Mouse (Mus musculus) urinary bladder, adult 2 months (tissue): ENCODE measurements around the gene Krt39. TPM values are rescaled to one million over a fixed set of nuclear protein-coding genes. Genes with fewer than 3 reads are reported as not detected.

Experiments
- DNase-seq: peaks from one replicate; pipeline ENCODE4 v3.0.0; 2022; ENCODE audit warnings: low spot score
- polyA plus RNA-seq: library from polyadenylated mRNA; depleted of rRNA; stranded (reverse); fragments of >200 nt; gene quantifications from 2 replicates; pipeline ENCODE4 v1.2.3, GENCODE M21; 2012; rRNA removed

Krt39 gene
- polyA plus RNA-seq: not detected in 2 replicates

DNA sequence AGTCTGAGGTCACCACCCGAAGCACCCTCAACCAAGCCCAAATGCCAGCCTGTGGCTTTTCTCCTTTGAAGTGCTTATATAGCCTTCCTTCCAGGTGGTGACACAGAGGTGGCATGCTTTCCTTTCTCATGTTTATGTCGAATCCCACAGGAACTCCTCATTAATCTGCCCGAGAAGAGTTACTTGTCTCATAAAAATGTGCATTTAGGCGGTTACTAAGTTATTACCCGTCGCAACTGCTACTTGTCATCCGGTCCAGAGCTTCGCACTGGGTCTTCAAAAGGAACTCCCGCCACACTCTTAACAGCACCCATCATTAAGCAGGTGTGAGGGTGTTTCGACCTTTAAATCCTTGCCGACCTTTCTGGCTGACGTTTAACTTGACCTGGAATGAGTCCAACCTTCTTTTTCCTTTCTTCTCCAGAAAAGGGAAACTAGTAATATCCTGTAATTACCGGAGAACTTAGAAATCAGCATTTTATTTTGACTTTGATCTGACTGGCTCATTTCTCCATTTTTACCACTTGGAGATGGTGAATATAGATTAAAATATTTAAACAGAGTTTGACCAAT, at the start of gene Krt39:
Gene Krt39 (minus strand): TSS at position 51 of the 573 bp plus-strand sequence.
- DNase-seq: no peak

DNA sequence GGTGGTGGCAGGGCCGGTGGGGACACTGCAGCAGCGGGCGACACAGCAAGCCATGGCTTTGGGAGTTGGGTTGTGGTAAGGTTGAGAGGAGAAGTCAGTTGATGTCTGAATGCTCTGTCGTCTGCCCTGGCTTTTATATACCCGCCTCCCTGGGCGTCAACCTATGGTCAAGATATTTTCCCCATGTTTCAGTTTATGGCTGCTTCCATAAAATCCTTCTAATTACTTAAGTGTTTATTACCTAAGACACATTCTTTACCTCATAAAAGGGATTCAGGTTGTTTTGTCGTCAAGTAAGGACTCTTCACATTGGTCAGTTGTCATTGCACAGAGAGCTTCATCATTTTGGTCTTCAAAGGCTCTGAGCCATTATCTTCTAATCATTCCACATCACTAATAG, 45.4 kb upstream of the Krt39 start, which contains the start of gene Krtap3-1:
Gene Krtap3-1 (minus strand): TSS at position 101 of the 400 bp plus-strand sequence.
- DNase-seq: no peak

DNA sequence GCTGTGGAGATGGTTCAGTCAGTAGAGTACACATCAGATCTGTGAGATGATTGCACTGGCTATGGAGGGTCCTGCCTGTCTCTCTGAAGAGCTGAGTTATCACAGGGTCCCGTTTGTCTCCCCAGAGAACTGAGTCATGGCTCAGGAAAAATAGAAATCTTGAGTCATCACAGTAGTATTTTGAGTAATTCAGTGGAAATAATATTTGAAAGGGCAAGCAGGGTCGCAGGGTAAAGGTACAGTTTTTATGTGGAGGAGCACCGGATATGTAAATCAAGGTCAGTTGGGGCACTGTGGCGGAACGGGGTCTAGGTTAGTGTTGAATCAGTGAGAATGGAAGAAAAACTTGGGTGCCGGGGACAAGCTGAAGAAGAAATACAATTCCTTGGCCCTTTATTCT, 41.4 kb upstream of the Krt39 start:
- DNase-seq: no peak

DNA sequence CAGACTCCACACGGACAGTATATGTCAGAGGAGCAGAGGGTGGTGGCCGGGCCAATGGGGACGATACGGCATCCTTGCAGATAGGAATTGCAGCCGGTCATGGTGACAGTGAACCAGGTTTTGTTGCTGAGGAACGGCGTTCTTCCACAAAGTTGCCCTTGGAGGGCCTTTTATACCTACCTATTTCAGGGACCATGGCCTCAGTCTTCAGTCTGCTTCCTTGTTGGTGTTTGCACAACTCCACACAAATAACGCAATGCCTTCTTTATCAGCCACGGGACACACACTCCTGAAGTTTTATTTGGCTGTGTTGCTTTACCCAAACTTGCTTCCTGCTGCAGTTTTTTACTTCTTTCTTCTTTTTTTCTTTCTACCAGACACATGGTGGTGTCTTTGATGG, 38.2 kb upstream of the Krt39 start, which contains the start of gene Gm11939:
Gene Gm11939 (minus strand): TSS at position 101 of the 400 bp plus-strand sequence.
- DNase-seq: no peak

DNA sequence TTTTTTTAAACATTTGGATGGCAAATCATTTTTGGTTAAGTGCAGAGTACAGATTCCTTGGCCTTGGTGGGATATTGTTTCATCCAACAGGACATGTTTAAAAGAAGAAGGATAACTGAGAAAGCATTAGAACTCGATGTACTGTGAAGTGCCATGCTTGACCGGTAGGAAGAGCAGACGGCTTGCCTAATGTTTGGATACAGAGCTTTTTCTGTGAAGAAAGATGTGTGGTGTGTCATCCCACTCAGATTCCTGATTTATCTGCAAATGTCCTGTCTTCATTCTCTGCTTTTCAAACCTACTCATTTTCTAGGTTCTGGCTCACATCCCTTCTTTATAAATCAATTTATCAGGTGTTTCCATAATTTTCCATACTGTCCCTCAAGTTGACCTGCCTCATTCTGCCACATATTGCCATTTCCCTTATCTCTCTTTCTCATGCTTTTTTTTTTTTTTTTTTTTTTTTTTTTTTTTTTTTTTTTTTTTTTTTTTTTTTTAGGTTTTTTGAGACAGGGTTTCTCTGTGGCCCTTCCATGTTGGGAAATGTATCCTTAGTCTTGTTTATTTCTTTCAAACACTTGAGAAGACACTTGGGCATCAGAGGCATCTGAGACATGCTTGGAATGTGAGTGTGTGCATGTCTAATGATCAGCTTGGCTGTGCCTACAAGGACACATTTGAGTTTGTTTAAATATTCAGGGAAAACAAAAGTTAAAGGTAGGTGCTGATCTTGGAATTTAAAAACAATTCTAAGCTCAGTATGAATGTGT, 37.0 kb upstream of the Krt39 start:
- DNase-seq: no peak

DNA sequence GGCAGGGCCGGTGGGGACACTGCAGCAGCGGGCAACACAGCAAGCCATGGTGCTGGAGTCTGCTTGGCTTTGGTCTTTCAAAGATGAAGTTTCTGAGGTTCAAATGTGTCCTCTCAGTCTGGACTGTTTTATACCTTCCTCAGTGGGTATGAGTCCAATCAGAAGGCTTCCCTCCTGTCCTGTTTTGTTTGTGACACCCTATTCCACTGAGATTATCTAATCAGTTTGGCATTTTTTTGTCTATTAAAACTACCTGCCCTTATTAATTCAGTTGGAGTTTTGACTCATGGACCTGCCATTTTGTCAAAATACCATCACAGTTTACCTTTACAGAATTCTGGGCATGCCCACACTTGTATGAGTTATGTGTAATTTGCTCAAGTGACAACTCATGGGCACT, 35.6 kb upstream of the Krt39 start, which contains the start of gene Krtap3-2:
Gene Krtap3-2 (minus strand): TSS at position 101 of the 400 bp plus-strand sequence.
- DNase-seq: no peak

DNA sequence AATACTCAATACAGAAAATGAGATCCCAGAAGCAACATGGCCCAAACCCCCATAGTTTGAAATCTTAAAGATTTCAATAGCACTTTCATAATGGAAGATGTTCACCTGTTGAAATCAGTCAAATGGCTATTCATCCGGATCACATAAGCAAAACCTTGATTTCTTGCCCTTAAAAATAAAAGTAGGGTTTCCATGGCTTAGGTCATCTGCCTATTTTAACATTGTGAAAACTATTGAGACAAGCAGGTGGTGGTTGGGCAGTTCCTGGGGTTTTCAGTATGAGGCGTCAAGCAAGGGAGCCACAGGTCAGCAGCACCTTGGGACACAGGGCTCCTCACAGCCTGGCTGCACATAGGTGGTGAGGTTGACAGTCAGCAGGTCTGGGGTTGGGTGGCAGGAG, 35.1 kb upstream of the Krt39 start:
- no peak for DNase-seq

DNA sequence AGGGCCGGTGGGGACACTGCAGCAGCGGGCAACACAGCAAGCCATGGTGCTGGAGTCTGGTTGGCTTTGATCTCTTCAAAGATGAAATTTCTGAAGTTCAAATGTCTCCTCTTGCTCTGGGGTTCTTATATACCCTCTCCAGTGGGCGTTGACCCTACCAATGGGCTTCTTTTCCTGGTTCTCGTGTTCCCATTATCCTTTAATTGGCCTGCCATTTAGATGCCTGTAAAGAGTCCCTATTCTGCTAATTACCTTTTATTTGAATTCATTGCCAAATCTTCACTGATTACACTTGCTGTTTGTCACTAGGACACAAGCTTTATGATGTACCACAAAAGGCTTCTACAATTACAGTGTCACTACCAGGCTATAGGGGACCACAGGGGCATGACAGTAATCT, 29.6 kb upstream of the Krt39 start, which contains the start of gene Krtap3-3:
Gene Krtap3-3 (minus strand): TSS at position 101 of the 400 bp plus-strand sequence.
- DNase-seq: no peak

DNA sequence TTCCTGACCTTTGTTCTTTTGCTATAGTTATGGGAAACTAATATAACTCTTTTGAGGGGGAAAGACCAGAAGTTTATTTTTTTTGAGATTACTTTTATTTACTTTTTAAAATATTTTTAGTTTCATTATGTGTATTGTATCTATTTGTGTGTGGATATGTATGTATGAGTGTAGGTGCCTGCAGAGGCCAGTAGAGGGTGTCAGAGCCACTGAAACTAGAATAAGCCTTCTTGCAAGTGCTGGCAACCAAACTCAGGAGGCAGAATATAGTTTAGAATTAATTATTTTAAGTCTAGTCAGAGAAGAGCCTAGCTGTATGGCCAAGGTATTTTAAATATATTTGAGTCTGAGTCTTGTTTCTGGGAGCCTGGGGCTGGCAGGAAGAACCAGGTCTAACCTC, 26.8 kb upstream of the Krt39 start:
- no peak for DNase-seq

DNA sequence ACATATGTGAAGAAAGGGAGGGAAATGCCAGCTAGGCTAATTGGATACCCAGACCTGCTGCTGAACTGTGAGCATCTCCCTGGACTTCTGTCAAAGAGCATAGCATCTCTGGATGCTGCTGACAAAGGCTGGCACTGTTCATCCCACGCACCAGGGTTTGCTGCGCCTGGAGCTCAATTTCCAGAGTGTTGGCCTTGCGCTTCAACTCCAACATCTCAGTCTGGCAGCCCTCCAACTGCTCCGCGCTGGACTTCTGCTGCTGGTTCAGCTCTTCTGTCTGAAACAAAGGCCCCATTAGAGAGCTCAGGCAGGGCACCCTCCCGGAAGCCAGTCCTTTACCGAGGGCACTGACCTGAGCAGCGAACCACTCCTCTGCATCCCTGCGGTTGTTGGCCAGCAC, 18.6 kb upstream of the Krt39 start:
- no peak for DNase-seq

DNA sequence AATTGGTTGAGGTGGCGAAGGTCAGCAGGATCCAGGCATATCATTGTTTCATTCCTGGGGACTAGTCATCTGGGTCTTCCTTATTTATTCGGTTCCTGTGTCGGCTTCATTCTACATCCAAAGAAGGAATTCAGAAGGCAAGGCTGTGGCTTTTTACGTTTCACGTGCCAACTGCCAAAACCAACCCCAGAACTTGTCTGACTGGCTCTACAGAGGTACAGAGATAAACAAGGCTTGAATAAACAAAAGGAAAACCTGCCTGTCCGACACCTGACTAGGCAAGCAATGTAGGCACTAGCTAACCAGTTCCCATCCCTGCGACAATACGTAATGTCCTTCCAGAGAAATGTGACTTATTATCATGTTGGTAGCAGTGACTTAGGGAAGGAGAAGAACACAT, 7.0 kb downstream of the Krt39 start:
- no peak for DNase-seq

DNA sequence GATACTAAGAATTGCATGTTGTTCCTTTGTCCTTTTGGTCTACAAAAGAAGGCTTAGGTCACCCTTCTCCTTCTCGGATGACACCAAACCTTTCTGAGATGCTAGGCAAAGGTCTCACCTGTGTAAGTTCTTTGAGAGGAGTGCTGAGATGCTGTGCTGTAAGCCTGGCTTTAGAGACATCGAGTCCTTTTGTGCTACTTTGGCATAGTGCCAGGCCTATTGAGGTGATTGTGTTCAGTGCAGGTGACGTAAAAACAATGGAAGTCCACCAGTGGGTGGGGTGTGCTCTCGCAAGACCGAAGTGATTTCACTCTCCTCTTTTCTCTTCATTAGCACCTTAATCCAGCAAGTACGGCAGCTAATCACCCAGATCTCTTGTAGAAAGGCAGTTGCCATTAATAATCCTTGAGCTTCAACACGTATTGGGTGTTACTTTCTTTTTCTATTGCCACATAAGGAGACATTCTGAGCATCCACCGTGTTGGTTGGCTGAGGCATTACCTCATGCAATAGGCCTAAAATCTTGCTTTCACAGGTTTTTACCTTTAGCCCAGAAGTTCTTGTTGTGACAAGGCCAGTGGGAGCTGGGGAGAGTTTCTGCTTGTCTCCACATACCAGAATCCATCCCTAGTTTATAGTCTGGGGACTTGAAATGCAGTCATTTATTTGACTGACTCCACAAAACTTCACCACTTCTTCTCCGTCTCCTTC, 20.9 kb downstream of the Krt39 start:
- DNase-seq: no peak

DNA sequence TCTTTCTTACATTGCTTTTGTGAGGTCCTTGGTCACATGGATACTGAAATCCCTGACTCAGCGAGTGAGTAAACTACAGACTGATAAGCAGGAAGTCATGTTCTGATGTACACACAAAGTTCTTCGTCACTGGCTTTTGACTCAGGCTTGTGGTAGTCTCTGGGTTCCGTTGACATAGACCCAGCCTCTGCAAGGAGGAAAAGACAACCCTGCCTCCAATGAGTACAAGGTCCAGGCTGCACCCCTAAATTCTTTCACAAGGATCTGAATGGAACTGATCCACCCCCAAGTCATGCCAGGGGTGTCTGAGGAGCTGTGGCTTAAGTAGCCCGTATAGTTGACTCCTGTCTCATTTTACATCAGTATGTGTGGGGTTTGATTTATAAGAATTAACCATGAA, 24.7 kb downstream of the Krt39 start:
- DNase-seq: no peak

DNA sequence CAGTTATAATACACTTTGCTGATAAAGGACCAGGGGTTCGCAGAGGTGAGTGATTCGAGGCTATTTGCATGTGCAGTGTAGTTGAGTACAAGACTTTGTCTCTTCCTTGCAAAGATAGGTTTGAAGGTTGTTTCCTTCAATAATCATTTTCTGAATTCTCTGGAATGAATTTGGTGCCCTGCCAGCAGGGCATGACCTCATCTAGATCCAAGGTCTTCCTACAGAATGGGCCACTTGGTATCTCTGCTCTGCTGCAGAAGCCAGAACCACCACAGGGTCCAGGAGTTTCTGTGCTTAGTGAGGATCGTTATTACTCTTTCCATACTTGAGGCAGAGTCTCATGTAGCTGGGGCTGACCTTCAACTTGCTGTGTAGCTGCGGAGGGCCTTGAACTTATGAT, 26.4 kb downstream of the Krt39 start:
- no peak for DNase-seq

DNA sequence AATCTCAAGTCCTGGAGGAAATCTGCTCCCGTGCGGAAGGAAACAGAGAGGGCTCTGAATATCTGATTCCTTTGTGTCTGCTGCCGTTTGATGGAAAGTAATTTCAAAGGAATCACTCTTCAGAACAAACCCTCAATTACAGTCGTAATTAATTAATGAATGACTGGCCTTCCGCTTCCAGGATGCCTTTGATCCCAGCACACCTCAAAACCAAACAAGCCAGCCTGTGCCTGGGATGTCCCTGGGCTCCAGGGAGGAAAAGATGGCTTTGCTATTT, 27.6 kb downstream of the Krt39 start:
- DNase-seq: no peak

DNA sequence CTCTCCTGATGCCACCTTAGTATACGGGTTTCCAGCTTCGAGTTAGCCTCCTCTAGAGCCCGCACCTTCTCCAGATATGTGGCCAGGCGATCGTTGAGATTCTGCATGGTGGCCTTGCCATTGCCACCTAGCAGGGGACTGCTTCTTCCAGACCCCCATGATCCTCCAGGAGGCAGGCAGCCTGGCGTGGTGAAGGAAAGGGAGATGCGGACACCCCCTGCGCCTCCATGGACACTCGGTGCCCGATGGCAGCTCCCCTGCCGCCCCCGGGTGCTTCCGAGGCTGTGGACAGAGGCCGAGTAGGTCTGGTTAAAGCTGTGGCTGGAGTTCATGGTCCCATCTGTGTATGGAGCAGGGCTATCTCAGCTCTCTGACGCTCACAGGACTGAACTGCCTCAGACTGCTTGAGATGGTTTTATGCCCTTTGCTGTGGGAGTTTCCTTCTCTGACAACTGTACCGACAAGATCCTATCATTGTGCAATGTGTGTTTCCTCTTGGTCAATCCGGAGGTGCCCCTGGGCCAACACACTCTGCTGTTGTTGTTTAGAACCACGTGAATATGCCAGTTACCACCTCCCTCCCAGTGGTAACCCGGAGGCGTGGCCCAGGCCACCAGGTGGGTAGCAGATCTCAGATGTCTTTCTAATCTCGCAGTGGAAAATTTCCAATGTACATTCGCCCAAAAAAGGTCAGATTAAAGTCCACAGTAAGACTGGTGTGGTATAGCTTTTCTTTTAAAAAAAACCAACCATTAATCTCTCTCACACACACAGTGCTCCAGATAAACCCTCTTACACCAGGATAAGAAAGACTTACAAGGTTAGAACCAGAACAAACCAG, 28.2 kb downstream of the Krt39 start, which contains the start of gene Krt23:
Gene Krt23 (minus strand): TSS at position 405 of the 841 bp plus-strand sequence.
- no peak for DNase-seq

DNA sequence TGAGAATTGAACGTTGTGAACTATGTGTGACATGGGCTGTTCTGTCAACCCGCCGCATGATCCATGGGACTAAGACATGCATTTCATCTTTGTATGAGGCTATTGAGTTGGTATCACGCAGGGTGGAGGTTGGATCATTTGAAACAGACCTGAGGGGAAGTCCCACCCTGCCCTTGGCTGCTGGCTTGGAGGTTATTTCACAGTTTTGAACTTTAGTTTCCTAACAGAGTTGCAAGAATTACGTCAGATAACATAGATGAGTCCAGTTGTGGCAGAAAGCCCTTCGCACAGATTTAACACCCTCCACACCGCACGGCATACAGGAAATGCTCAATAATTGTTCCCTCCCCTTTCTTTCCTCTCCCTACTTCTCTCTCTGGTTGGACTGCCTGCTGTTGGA, 30.1 kb downstream of the Krt39 start:
- DNase-seq: no peak

DNA sequence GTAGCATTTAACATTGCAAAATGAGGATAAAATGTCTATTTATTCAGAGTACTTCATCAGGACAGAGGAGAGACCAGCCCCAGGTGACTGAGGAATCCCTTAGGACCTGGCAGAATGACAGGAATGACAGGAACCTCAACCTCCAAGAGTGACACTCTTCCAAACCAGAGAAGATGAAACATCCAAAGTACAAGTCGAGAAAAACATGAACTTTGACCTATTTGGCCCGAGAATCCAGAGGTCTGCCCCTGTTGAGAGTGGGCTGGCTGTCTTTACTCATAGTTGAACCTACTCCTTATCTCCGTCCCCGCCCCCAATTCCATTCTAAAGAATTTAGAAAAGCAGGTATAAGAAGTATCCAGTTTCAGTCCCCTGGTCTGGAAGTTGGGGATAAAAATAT, 30.5 kb downstream of the Krt39 start:
- no peak for DNase-seq

DNA sequence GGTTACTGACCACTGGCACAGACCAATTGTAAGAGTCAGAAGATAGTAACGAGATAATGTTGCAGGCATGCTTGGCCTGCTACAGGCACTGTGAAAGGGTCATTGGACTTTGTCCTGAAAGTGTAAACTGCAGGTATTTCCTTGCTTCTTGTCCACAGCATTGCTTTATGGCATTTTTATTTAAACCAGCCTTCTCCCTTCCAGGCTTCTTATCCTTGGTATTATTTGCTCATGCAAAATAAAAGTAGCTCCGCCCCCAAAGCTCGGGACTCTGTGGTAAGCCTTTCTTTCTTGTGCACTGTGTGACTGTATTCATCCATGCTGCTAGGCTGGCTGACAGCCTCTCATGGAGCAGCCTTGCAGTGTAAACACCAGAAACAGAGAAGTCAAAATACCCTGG, 31.9 kb downstream of the Krt39 start:
- DNase-seq: no peak

DNA sequence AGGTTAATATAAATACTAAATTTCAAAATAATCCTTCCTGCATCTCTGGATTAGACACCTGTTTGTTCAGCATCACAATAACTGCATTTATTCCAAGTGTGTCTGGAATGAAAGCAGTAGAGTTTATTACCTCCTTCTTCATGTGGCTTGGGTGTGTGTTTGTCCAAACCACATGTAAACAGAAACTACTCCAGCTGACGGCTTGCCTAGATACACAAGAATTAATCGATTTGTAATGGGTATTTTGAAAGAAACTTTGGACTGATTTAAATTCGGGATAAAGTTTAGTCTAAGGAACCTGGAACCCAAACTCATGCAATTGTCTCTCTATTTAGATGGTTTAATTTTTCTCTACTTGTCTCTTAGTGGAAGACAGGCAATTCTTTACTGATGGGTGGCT, 46.2 kb downstream of the Krt39 start:
- no peak for DNase-seq

DNA sequence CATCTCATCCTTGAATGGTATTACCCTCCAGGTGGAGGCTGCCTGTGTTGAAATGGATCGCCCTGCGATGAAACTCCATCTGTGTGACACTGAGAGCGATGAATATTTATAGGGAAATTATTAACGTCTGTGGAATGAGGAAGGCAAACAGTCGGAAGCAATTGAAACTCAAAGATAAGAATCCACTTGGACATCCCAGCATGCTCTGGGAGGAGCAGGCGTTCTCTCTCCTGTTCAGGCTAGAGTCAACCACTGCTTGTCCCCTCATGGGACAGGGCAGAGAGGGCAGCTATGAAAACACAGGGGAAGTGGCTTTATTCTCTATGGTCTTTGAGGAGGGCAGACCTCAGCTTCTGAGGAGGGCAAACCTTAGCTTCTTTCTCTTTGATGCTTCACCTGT, 47.7 kb downstream of the Krt39 start:
- no peak for DNase-seq

DNA sequence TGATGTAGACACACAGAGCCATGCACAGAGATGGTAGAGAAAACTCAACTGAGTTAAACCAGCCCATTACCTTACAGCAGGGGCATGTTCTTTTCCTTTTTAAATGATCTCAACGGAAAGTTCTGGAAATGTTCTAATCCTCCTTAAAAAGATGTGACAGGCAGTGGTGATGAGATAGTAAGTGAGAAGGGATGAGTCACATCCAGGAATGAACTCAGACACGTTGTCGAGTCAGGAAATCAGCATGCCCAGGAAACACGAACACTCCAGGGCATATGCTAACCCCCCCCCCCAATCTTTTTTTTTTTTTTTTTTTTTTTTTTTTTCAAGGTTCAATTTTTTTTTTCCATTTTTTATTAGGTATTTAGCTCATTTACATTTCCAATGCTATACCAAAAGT, 48.7 kb downstream of the Krt39 start:
- DNase-seq: no peak
